Mouse (Mus musculus) heart, embryonic 11.5 days (tissue): ENCODE measurements at regions not wholly inside any gene's neighbourhood (a gene's known extent, or its start where the extent isn't known, plus 50 kb on each side); places are given as distances from the start of the nearest gene placed in this dataset.
"Not testable (repeated sequence)": the region's sequence is repeated elsewhere in the genome, so short reads cannot be mapped to it uniquely, and the experiment has no call there.

ENCODE experiments used
- ATAC-seq: fragments of 200-750 bp; cut with Nextera tagmentation; replicated peaks from 2 replicates; pipeline ENCODE4 v1.8.0; 2017; ENCODE audit warnings: moderate library complexity; ENCODE audit not compliant: insufficient number of reproducible peaks, low FRiP score, low TSS enrichment
- H3K27ac ChIP-seq: fragments of 300-500 bp; sonication (generic); 2 replicates; pipeline ENCODE4 v1.5.1; 2014; ENCODE audit warnings: mild to moderate bottlenecking, low read depth, low read length
- H3K27me3 ChIP-seq: fragments of 300-500 bp; sonication (generic); 2 replicates; pipeline ENCODE4 v1.6.1; 2014; ENCODE audit warnings: mild to moderate bottlenecking, low read length, mixed read lengths; ENCODE audit not compliant: control insufficient read depth, insufficient read depth
- H3K36me3 ChIP-seq: fragments of 300-500 bp; sonication (generic); 2 replicates; pipeline ENCODE4 v1.6.1; 2014; ENCODE audit warnings: mild to moderate bottlenecking, low read length, moderate library complexity, mixed read lengths; ENCODE audit not compliant: control insufficient read depth, insufficient read depth
- H3K4me1 ChIP-seq: fragments of 300-500 bp; sonication (generic); 2 replicates; pipeline ENCODE4 v1.6.1; 2014; ENCODE audit warnings: low read length; ENCODE audit not compliant: control insufficient read depth, insufficient read depth
- H3K4me2 ChIP-seq: fragments of 300-500 bp; sonication (generic); 2 replicates; pipeline ENCODE4 v1.6.1; 2014; ENCODE audit warnings: mild to moderate bottlenecking, moderate library complexity
- H3K4me3 ChIP-seq: fragments of 300-500 bp; sonication (generic); 2 replicates; pipeline ENCODE4 v1.5.1; 2014; ENCODE audit warnings: low read depth, low read length
- H3K9ac ChIP-seq: fragments of 300-500 bp; sonication (generic); 2 replicates; pipeline ENCODE4 v1.6.1; 2014; ENCODE audit warnings: mild to moderate bottlenecking, low read depth, low read length, moderate library complexity
- H3K9me3 ChIP-seq: fragments of 300-500 bp; sonication (generic); replicated peaks from 2 replicates; pipeline ENCODE4 v1.6.1; 2016; ENCODE audit warnings: low read length; ENCODE audit not compliant: control insufficient read depth
- WGBS: fragments of 180-500 bp; shearing (Covaris S2); extraction: QIAGEN DNeasy Blood & Tissue Kit; methylation state at CpG from one replicate; pipeline ENCODE4 v1.1.7; 2014; ENCODE audit not compliant: insufficient replicate concordance; 5-methylcytosine and 5-hydroxymethylcytosine counted together

- WGBS = 66% methylated on average over 3 of the region's 3 CpGs
- Histone ChIP-seq H3K27me3 (no peaks in the 10 kb centered on the region), H3K27ac (no peak overlapping the region)
Observed at GRCm38 (mm10) chr3:21578635-21579034, 497.8 kb upstream of the Tbl1xr1 start.

GRCm38 (mm10) chr3:21582122-21582521, 494.3 kb upstream of the Tbl1xr1 start:
- WGBS = 71% methylated on average over 1 of the region's 1 CpGs
- H3K4me2 ChIP-seq = no peak overlapping the region
- no peak overlapping the region for H3K4me3 ChIP-seq

More at GRCm38 (mm10) chr3:21578635-21579034, 497.8 kb upstream of the Tbl1xr1 start:
- ATAC-seq = no peak
- Histone ChIP-seq H3K9me3 (no peaks in the 10 kb centered on the region), H3K4me2 (no peak overlapping the region), H3K9ac (no peak overlapping the region), H3K36me3 (no peaks in the 10 kb centered on the region), H3K4me1 (0 out of 2 replicates have a peak, but pooled peaks cover 3% of the 10 kb centered on the region), H3K4me3 (no peak overlapping the region)

GRCm38 (mm10) chr3:21585767-21586166, 490.7 kb upstream of the Tbl1xr1 start:
- Histone ChIP-seq H3K4me1 (no peaks in the 10 kb centered on the region), H3K4me2 (no peak overlapping the region), H3K27ac (no peak overlapping the region), H3K9ac (no peak overlapping the region), H3K36me3 (no peaks in the 10 kb centered on the region), H3K27me3 (no peaks in the 10 kb centered on the region), H3K4me3 (no peak overlapping the region), H3K9me3 (no peaks in the 10 kb centered on the region)
- no peak for ATAC-seq
- WGBS = 63% methylated on average over 3 of the region's 3 CpGs

More at GRCm38 (mm10) chr3:21582122-21582521, 494.3 kb upstream of the Tbl1xr1 start:
- H3K9me3 ChIP-seq = no peaks in the 10 kb centered on the region
- no peak for ATAC-seq
- no peak overlapping the region for H3K27ac ChIP-seq
- H3K4me1 ChIP-seq = no peaks in the 10 kb centered on the region
- H3K27me3 ChIP-seq = no peaks in the 10 kb centered on the region
- no peaks in the 10 kb centered on the region for H3K36me3 ChIP-seq
- no peak overlapping the region for H3K9ac ChIP-seq

GRCm38 (mm10) chr3:21606846-21607245, 469.6 kb upstream of the Tbl1xr1 start:
- no peak for ATAC-seq
- Histone ChIP-seq H3K27ac (no peak overlapping the region), H3K9me3 (no peaks in the 10 kb centered on the region), H3K4me2 (no peak overlapping the region), H3K27me3 (no peaks in the 10 kb centered on the region), H3K9ac (no peak overlapping the region), H3K4me3 (no peak overlapping the region), H3K4me1 (no peaks in the 10 kb centered on the region), H3K36me3 (no peaks in the 10 kb centered on the region)
- WGBS = 94% methylated on average over 2 of the region's 2 CpGs

GRCm38 (mm10) chr3:21610231-21610630, 466.2 kb upstream of the Tbl1xr1 start:
- Histone ChIP-seq H3K4me3 (no peak overlapping the region), H3K4me2 (no peak overlapping the region), H3K27me3 (no peaks in the 10 kb centered on the region), H3K9ac (no peak overlapping the region), H3K9me3 (no peaks in the 10 kb centered on the region), H3K27ac (no peak overlapping the region), H3K36me3 (no peaks in the 10 kb centered on the region), H3K4me1 (no peaks in the 10 kb centered on the region)
- 63% methylated on average over 2 of the region's 2 CpGs for WGBS
- ATAC-seq = no peak

- no peaks in the 10 kb centered on the region for H3K36me3 ChIP-seq
- no peak overlapping the region for H3K4me3 ChIP-seq
- ATAC-seq = no peak
- WGBS = 81% methylated on average over 2 of the region's 2 CpGs
- no peak overlapping the region for H3K27ac ChIP-seq
- no peak overlapping the region for H3K9ac ChIP-seq
- H3K4me1 ChIP-seq = no peaks in the 10 kb centered on the region
- no peak overlapping the region for H3K4me2 ChIP-seq
- no peaks in the 10 kb centered on the region for H3K9me3 ChIP-seq
- no peaks in the 10 kb centered on the region for H3K27me3 ChIP-seq
Observed at GRCm38 (mm10) chr3:21621745-21622144, 454.7 kb upstream of the Tbl1xr1 start.

- H3K9ac ChIP-seq = no peak overlapping the region
- H3K4me3 ChIP-seq = no peak overlapping the region
- H3K36me3 ChIP-seq = no peaks in the 10 kb centered on the region
- no peak overlapping the region for H3K27ac ChIP-seq
- no peaks in the 10 kb centered on the region for H3K9me3 ChIP-seq
- no peaks in the 10 kb centered on the region for H3K27me3 ChIP-seq
- H3K4me1 ChIP-seq = no peaks in the 10 kb centered on the region
- 77% methylated on average over 2 of the region's 2 CpGs for WGBS
- ATAC-seq = no peak
- no peak overlapping the region for H3K4me2 ChIP-seq
Observed at GRCm38 (mm10) chr3:21625039-21625438, 451.4 kb upstream of the Tbl1xr1 start.

- Histone ChIP-seq H3K9ac (no peak overlapping the region), H3K4me3 (no peak overlapping the region), H3K36me3 (no peaks in the 10 kb centered on the region), H3K4me2 (no peak overlapping the region), H3K4me1 (no peaks in the 10 kb centered on the region), H3K9me3 (no peaks in the 10 kb centered on the region), H3K27ac (no peak overlapping the region), H3K27me3 (no peaks in the 10 kb centered on the region)
- whole genome bisulfite sequencing = 47% methylated on average over 3 of the region's 3 CpGs
- no peak for ATAC-seq
Observed at GRCm38 (mm10) chr3:21626029-21626428, 450.4 kb upstream of the Tbl1xr1 start.

- H3K36me3 ChIP-seq, H3K27me3 ChIP-seq, ATAC-seq, H3K27ac ChIP-seq, H3K4me3 ChIP-seq, H3K9ac ChIP-seq, H3K4me2 ChIP-seq, H3K9me3 ChIP-seq, H3K4me1 ChIP-seq: not testable (repeated sequence)
- 78% methylated on average over 2 of the region's 2 CpGs for WGBS
Observed at GRCm38 (mm10) chr3:21627048-21627447, 449.4 kb upstream of the Tbl1xr1 start.
